Mouse (Mus musculus): ENCODE results near the gene Cd37. TPM values are rescaled to one million over a fixed set of nuclear protein-coding genes. Genes with fewer than 3 reads are reported as not detected.
"Not testable (repeated sequence)": the region's sequence is repeated elsewhere in the genome, so short reads cannot be mapped to it uniquely, and the experiment has no call there.

Gene Cd37
- 38.9 and 50.1 TPM in 2 replicates for total RNA-seq (2015; ENCODE audit: low replicate concordance)
- 18.7 and 20.7 TPM in 2 replicates for total RNA-seq (2017; ENCODE audit: low replicate concordance)

- ATAC-seq (replicated peaks; ENCODE audit: low FRiP score, poor library complexity, severe bottlenecking), result peak; percentile 83
These were observed at the start of gene Cd37 for GRCm38 (mm10) chr7:45238723-45239496. Gene Cd37 (minus strand): TSS chr7:45239115.

GRCm38 (mm10) chr7:45286486-45286885 lies 47.6 kb upstream of the Cd37 start:
- no peak for ATAC-seq (replicated peaks; ENCODE audit: low FRiP score, poor library complexity, severe bottlenecking)

- ATAC-seq (replicated peaks; ENCODE audit: low FRiP score, poor library complexity, severe bottlenecking), result peak; percentile 48; the same call in 1 of the 2 replicates
These were observed 38.3 kb upstream of the Cd37 start, which contains the start of gene Slc6a21 for GRCm38 (mm10) chr7:45277136-45277760. Gene Slc6a21 (plus strand): TSS chr7:45277513.

- no peak for ATAC-seq (replicated peaks; ENCODE audit: low FRiP score, poor library complexity, severe bottlenecking)
These were observed 34.8 kb upstream of the Cd37 start for GRCm38 (mm10) chr7:45273672-45274071.

GRCm38 (mm10) chr7:45272786-45273412 lies 34.0 kb upstream of the Cd37 start:
- no peak for ATAC-seq (replicated peaks; ENCODE audit: low FRiP score, poor library complexity, severe bottlenecking)

- ATAC-seq (replicated peaks; ENCODE audit: low FRiP score, poor library complexity, severe bottlenecking), result no peak
These were observed 26.6 kb upstream of the Cd37 start for GRCm38 (mm10) chr7:45265518-45265917.

GRCm38 (mm10) chr7:45264348-45264747 lies 25.4 kb upstream of the Cd37 start:
- no peak for ATAC-seq (replicated peaks; ENCODE audit: low FRiP score, poor library complexity, severe bottlenecking)

GRCm38 (mm10) chr7:45263006-45263607 lies 24.2 kb upstream of the Cd37 start:
- no peak for ATAC-seq (replicated peaks; ENCODE audit: low FRiP score, poor library complexity, severe bottlenecking)

- ATAC-seq (replicated peaks; ENCODE audit: low FRiP score, poor library complexity, severe bottlenecking), result no peak
These were observed 23.4 kb upstream of the Cd37 start for GRCm38 (mm10) chr7:45262266-45262665.

GRCm38 (mm10) chr7:45259281-45259680 lies 20.4 kb upstream of the Cd37 start:
- no peak for ATAC-seq (replicated peaks; ENCODE audit: low FRiP score, poor library complexity, severe bottlenecking)

GRCm38 (mm10) chr7:45257063-45257840 lies 18.3 kb upstream of the Cd37 start:
- ATAC-seq (replicated peaks; ENCODE audit: low FRiP score, poor library complexity, severe bottlenecking), result no peak

GRCm38 (mm10) chr7:45255822-45256221 lies 16.9 kb upstream of the Cd37 start:
- ATAC-seq (replicated peaks; ENCODE audit: low FRiP score, poor library complexity, severe bottlenecking), result not testable (repeated sequence)

GRCm38 (mm10) chr7:45253806-45254205 lies 14.9 kb upstream of the Cd37 start:
- no peak for ATAC-seq (replicated peaks; ENCODE audit: low FRiP score, poor library complexity, severe bottlenecking)

GRCm38 (mm10) chr7:45247666-45248065 lies 8.8 kb upstream of the Cd37 start:
- ATAC-seq (replicated peaks; ENCODE audit: low FRiP score, poor library complexity, severe bottlenecking), result no peak

GRCm38 (mm10) chr7:45241389-45241749 lies 2.5 kb upstream of the Cd37 start:
- ATAC-seq (replicated peaks; ENCODE audit: low FRiP score, poor library complexity, severe bottlenecking), result no peak

- ATAC-seq (replicated peaks; ENCODE audit: low FRiP score, poor library complexity, severe bottlenecking), result no peak
These were observed 1.9 kb upstream of the Cd37 start, which contains the start of gene Slc6a16 for GRCm38 (mm10) chr7:45240633-45241388. Gene Slc6a16 (plus strand): TSS chr7:45241085.

- no peak for ATAC-seq (replicated peaks; ENCODE audit: low FRiP score, poor library complexity, severe bottlenecking)
These were observed 1.2 kb upstream of the Cd37 start for GRCm38 (mm10) chr7:45240109-45240508.

GRCm38 (mm10) chr7:45237747-45238699 lies 892 bp downstream of the Cd37 start:
- 0 out of 2 replicates have a peak, but pooled peaks have one; percentile 4 for ATAC-seq (replicated peaks; ENCODE audit: low FRiP score, poor library complexity, severe bottlenecking)

Measured in erythroblast, adult 5-6 weeks (primary cell).